Mouse (Mus musculus): ENCODE data around the gene Zfp932. TPM values are rescaled to one million over a fixed set of nuclear protein-coding genes. Genes with fewer than 3 reads are reported as not detected.

Gene Zfp932
- 10 to 100 TPM; 14.3 to 15.9 TPM for total RNA-seq (2023)

GRCm38 (mm10) chr5:109996026-109996937, at the start of gene Zfp932:
Gene Zfp932 (plus strand): TSS chr5:109996521.

Other genes starting within 250 kb of the Zfp932 start
- gene 4930522L14Rik, start 244.6 kb upstream of the Zfp932 start, total RNA-seq (2023) = 1 to 10 TPM; 3.9 to 5.5 TPM
- gene Gm15446, start 73.1 kb upstream of the Zfp932 start, total RNA-seq (2023) = 1 to 10 TPM; 8.6 to 8.7 TPM
- gene Gm17655, start 76.0 kb downstream of the Zfp932 start, total RNA-seq (2023) = 1 to 10 TPM; 6.2 to 8.8 TPM
- gene Gm35315, start 97.9 kb downstream of the Zfp932 start, total RNA-seq (2023) = under 1 TPM; 0.13 to 0.15 TPM
- not detected for gene Plcxd1, start 103.4 kb downstream of the Zfp932 start, total RNA-seq (2023)
- gene Gtpbp6, start 111.7 kb downstream of the Zfp932 start, total RNA-seq (2023) = 10 to 100 TPM; 74.3 to 98.1 TPM
- 1 to 10 TPM; 3.7 to 4.8 TPM for gene Zfp605, start 113.6 kb downstream of the Zfp932 start, total RNA-seq (2023)
- gene Chfr, start 139.3 kb downstream of the Zfp932 start, total RNA-seq (2023) = 10 to 100 TPM; 78.7 to 86.6 TPM
- 10 to 100 TPM; 28.4 to 29.5 TPM for gene Golga3, start 180.2 kb downstream of the Zfp932 start, total RNA-seq (2023)
- 10 to 100 TPM; 81.2 to 94.6 TPM for gene Ankle2, start 234.5 kb downstream of the Zfp932 start, total RNA-seq (2023)